Mouse (Mus musculus) cerebellum, adult 2 months (tissue): Measurements from ENCODE around the gene Eml1.

Experiments
- CTCF ChIP-seq: fragments of 200-500 bp; IDR thresholded peaks from 2 replicates; pipeline ENCODE4 v1.5.1; 2011; ENCODE audit warnings: low read depth, mild to moderate bottlenecking, control low read depth, low read length, moderate library complexity, borderline replicate concordance; ENCODE audit not compliant: insufficient read depth
- POLR2A ChIP-seq: fragments of 200-500 bp; IDR thresholded peaks from 2 replicates; pipeline ENCODE4 v1.6.1; 2011; ENCODE audit warnings: low read length, control low read depth, borderline replicate concordance; ENCODE audit not compliant: insufficient read depth

DNA sequence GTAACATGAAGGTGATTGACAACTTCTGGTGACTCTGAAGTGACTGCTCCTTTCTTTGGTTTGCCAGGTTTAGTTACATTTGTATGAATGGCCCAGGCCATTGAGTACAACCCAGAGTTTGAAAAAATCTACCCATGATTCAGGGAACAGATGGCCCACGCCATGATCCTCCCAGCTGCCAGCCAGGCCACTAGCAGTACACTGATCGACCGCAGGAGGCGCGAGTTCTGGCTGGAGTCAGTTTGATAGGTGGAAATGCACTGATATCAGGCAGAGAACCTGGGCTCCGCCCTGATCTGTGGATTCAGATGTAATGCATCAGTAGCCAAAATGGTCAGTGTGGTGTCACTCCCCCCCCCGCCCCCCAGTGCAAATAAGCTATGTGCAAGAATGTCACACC lies 120.2 kb downstream of the Eml1 start:
- TF ChIP-seq CTCF = peak; percentile 92
- TF ChIP-seq POLR2A = no peak
